Mouse (Mus musculus) kidney, adult 2 months (tissue): ENCODE measurements around the gene Zdhhc14. TPM values are rescaled to one million over a fixed set of nuclear protein-coding genes. Genes with fewer than 3 reads are reported as not detected.
A peak's percentile ranks its signal among the peaks of the same experiment; 100 is the strongest.

ENCODE experiments used
- DNase-seq: peaks from one replicate; pipeline ENCODE4 v3.0.0; 2021
- H3K27ac ChIP-seq: fragments of 200-500 bp; 2 replicates; pipeline ENCODE4 v1.5.1; 2012; ENCODE audit warnings: low read depth, low read length, control low read depth, inconsistent platforms; ENCODE audit not compliant: insufficient read depth
- H3K27me3 ChIP-seq: fragments of 200-500 bp; replicated peaks from 2 replicates; pipeline ENCODE4 v1.6.1; 2012; ENCODE audit warnings: mild to moderate bottlenecking, moderate library complexity, low read length, inconsistent platforms; ENCODE audit not compliant: control insufficient read depth, insufficient read depth
- H3K36me3 ChIP-seq: fragments of 200-500 bp; 2 replicates; pipeline ENCODE4 v1.6.1; 2012; ENCODE audit warnings: mild to moderate bottlenecking, moderate library complexity, low read length, inconsistent platforms; ENCODE audit not compliant: control insufficient read depth, insufficient read depth
- H3K4me1 ChIP-seq: fragments of 200-500 bp; 2 replicates; pipeline ENCODE4 v1.6.1; 2011; ENCODE audit warnings: low read length; ENCODE audit not compliant: control insufficient read depth, insufficient read depth
- H3K4me3 ChIP-seq: fragments of 200-500 bp; 2 replicates; pipeline ENCODE4 v1.5.1; 2011; ENCODE audit warnings: mild to moderate bottlenecking, low read depth, low read length, control low read depth; ENCODE audit not compliant: insufficient read depth
- CTCF ChIP-seq: fragments of 200-500 bp; conservative IDR thresholded peaks from 2 replicates; pipeline ENCODE4 v1.5.1; 2011; ENCODE audit warnings: low read depth, mild to moderate bottlenecking, control low read depth, low read length, moderate library complexity, mixed read lengths; ENCODE audit not compliant: insufficient read depth, insufficient read length
- POLR2A ChIP-seq: fragments of 200-500 bp; IDR thresholded peaks from one replicate; pipeline ENCODE4 v1.6.1; 2011; ENCODE audit warnings: low read depth, low read length, control low read depth
- WGBS: fragments of 180-500 bp; shearing (Covaris S2); methylation state at CpG from one replicate; pipeline ENCODE4 v1.1.7; 2018; 5-methylcytosine and 5-hydroxymethylcytosine counted together
- polyA plus RNA-seq: library from polyadenylated mRNA; depleted of rRNA; stranded (reverse); fragments of >200 nt; gene quantifications from 2 replicates; pipeline ENCODE4 v1.2.3, GENCODE M21; 2012

Gene Zdhhc14
- polyA plus RNA-seq, 1 experiment, result 2.1 TPM

GRCm38 (mm10) chr17:5569131-5570030 lies 77.0 kb downstream of the Zdhhc14 start:
- TF ChIP-seq CTCF (no peak), POLR2A (no peak)
- 47% methylated on average over 17 of the region's 17 CpGs for WGBS
- H3K4me1 ChIP-seq, result peaks cover 18% of the 10 kb centered on the region
- no peak for DNase-seq
- no peaks in the 10 kb centered on the region for H3K36me3 ChIP-seq
- H3K27me3 ChIP-seq, result no peaks in the 10 kb centered on the region
- no peak overlapping the region for H3K27ac ChIP-seq
- no peak overlapping the region for H3K4me3 ChIP-seq

GRCm38 (mm10) chr17:5572096-5572730 lies 79.9 kb downstream of the Zdhhc14 start:
- H3K27ac ChIP-seq, result peak overlapping the region; percentile 66; the same call in 1 of the 2 replicates
- DNase-seq, result peak; percentile 79
- no peaks in the 10 kb centered on the region for H3K27me3 ChIP-seq
- peaks cover 21% of the 10 kb centered on the region for H3K4me1 ChIP-seq
- H3K36me3 ChIP-seq, result no peaks in the 10 kb centered on the region
- no peak overlapping the region for H3K4me3 ChIP-seq
- WGBS, result 39% methylated on average over 1 of the region's 1 CpGs
- no peak for TF ChIP-seq POLR2A
- no peak for TF ChIP-seq CTCF

- DNase-seq, result peak; percentile 85
- TF ChIP-seq CTCF, result no peak
- no peak for TF ChIP-seq POLR2A
- H3K36me3 ChIP-seq, result no peaks in the 10 kb centered on the region
- peaks cover 21% of the 10 kb centered on the region for H3K4me1 ChIP-seq
- no peak overlapping the region for H3K4me3 ChIP-seq
- H3K27ac ChIP-seq, result peak overlapping the region; percentile 72
- H3K27me3 ChIP-seq, result no peaks in the 10 kb centered on the region
These were observed 80.5 kb downstream of the Zdhhc14 start for GRCm38 (mm10) chr17:5572745-5573420.

GRCm38 (mm10) chr17:5574672-5575071 lies 82.3 kb downstream of the Zdhhc14 start:
- no peak overlapping the region for H3K27ac ChIP-seq

GRCm38 (mm10) chr17:5575518-5575917 lies 83.2 kb downstream of the Zdhhc14 start:
- Histone ChIP-seq H3K27ac (no peak overlapping the region), H3K36me3 (no peaks in the 10 kb centered on the region), H3K4me1 (peaks cover 19% of the 10 kb centered on the region), H3K4me3 (no peak overlapping the region), H3K27me3 (no peaks in the 10 kb centered on the region)
- WGBS, result 50% methylated on average over 4 of the region's 4 CpGs
- TF ChIP-seq POLR2A, result no peak
- TF ChIP-seq CTCF, result no peak
- DNase-seq, result peak; percentile 25

More at GRCm38 (mm10) chr17:5574672-5575071, 82.3 kb downstream of the Zdhhc14 start:
- 74% methylated on average over 5 of the region's 5 CpGs for WGBS
- H3K27me3 ChIP-seq, result no peaks in the 10 kb centered on the region
- H3K4me1 ChIP-seq, result peaks cover 19% of the 10 kb centered on the region
- DNase-seq, result peak; percentile 38
- TF ChIP-seq CTCF (no peak), POLR2A (no peak)
- no peaks in the 10 kb centered on the region for H3K36me3 ChIP-seq
- H3K4me3 ChIP-seq, result no peak overlapping the region

- H3K27me3 ChIP-seq, result no peaks in the 10 kb centered on the region
- no peaks in the 10 kb centered on the region for H3K36me3 ChIP-seq
- 82% methylated on average over 3 of the region's 3 CpGs for WGBS
- no peak overlapping the region for H3K4me3 ChIP-seq
- TF ChIP-seq POLR2A, result no peak
- TF ChIP-seq CTCF, result no peak
- DNase-seq, result no peak
- H3K27ac ChIP-seq, result no peak overlapping the region
- no peaks in the 10 kb centered on the region for H3K4me1 ChIP-seq
These were observed 89.9 kb downstream of the Zdhhc14 start for GRCm38 (mm10) chr17:5582232-5582631.
